Mouse (Mus musculus) kidney, adult 2 months (tissue): ENCODE measurements around the gene Rab3b.

Experiments used
- CTCF ChIP-seq: fragments of 200-500 bp; conservative IDR thresholded peaks from 2 replicates; pipeline ENCODE4 v1.5.1; 2011; ENCODE audit warnings: low read depth, mild to moderate bottlenecking, control low read depth, low read length, moderate library complexity, mixed read lengths; ENCODE audit not compliant: insufficient read depth, insufficient read length
- POLR2A ChIP-seq: fragments of 200-500 bp; IDR thresholded peaks from one replicate; pipeline ENCODE4 v1.6.1; 2011; ENCODE audit warnings: low read depth, low read length, control low read depth

- TF ChIP-seq CTCF (no peak), POLR2A (no peak)
Observed at GRCm38 (mm10) chr4:108951663-108952062, 72.8 kb downstream of the Rab3b start.
